Mouse (Mus musculus) midbrain, postnatal 0 days (tissue): ENCODE measurements around the gene Trim69. TPM values are rescaled to one million over a fixed set of nuclear protein-coding genes. Genes with fewer than 3 reads are reported as not detected.

ENCODE experiments used
- ATAC-seq: fragments of 200-750 bp; cut with Nextera tagmentation; 2 replicates; pipeline ENCODE4 v1.8.0; 2017; ENCODE audit warnings: moderate number of reproducible peaks, mild to moderate bottlenecking, moderate TSS enrichment, moderate library complexity; ENCODE audit not compliant: low FRiP score
- DNase-seq: peaks from one replicate; pipeline ENCODE4 v3.0.0-alpha.2; 2015; ENCODE audit warnings: low spot score
- H3K27ac ChIP-seq: fragments of 300-500 bp; sonication (generic); 2 replicates; pipeline ENCODE4 v1.5.1; 2014; ENCODE audit warnings: low read depth, mild to moderate bottlenecking, low read length, mixed read lengths
- H3K27me3 ChIP-seq: fragments of 300-500 bp; sonication (generic); 2 replicates; pipeline ENCODE4 v1.6.1; 2014; ENCODE audit warnings: low read length, control low read depth, mixed read lengths; ENCODE audit not compliant: insufficient read depth
- H3K36me3 ChIP-seq: fragments of 300-500 bp; sonication (generic); 2 replicates; pipeline ENCODE4 v1.6.1; 2014; ENCODE audit warnings: low read length, control low read depth, mixed read lengths; ENCODE audit not compliant: insufficient read depth
- H3K4me1 ChIP-seq: fragments of 300-500 bp; sonication (generic); 2 replicates; pipeline ENCODE4 v1.6.1; 2014; ENCODE audit warnings: mild to moderate bottlenecking, control low read depth, antibody characterized with exemption, low read length, mixed read lengths; ENCODE audit not compliant: insufficient read depth
- H3K4me2 ChIP-seq: fragments of 300-500 bp; sonication (generic); 2 replicates; pipeline ENCODE4 v1.6.1; 2014; ENCODE audit warnings: low read depth, mild to moderate bottlenecking, low read length, mixed read lengths; ENCODE audit not compliant: poor library complexity, severe bottlenecking
- H3K4me3 ChIP-seq: fragments of 300-500 bp; sonication (generic); 2 replicates; pipeline ENCODE4 v1.5.1; 2014; ENCODE audit warnings: low read depth, mild to moderate bottlenecking, low read length, moderate library complexity
- H3K9ac ChIP-seq: fragments of 300-500 bp; sonication (generic); replicated peaks from 2 replicates; pipeline ENCODE4 v1.6.1; 2014; ENCODE audit warnings: mild to moderate bottlenecking, low read length, moderate library complexity, mixed read lengths; ENCODE audit not compliant: poor library complexity, severe bottlenecking
- H3K9me3 ChIP-seq: fragments of 300-500 bp; sonication (generic); 2 replicates; pipeline ENCODE4 v1.6.1; 2016; ENCODE audit warnings: low read length, control low read depth
- CTCF ChIP-seq: IDR thresholded peaks from 2 replicates; pipeline ENCODE4 v1.5.1; 2016; ENCODE audit warnings: antibody characterized with exemption, mild to moderate bottlenecking
- WGBS: fragments of 180-500 bp; shearing (Covaris S2); extraction: QIAGEN DNeasy Blood & Tissue Kit; methylation state at CpG from one replicate; pipeline ENCODE4 v1.1.7; 2014; 5-methylcytosine and 5-hydroxymethylcytosine counted together
- polyA plus RNA-seq: library from polyadenylated mRNA; unstranded; fragments of >200 nt; fragmentation: Nextera tagmentation; extraction: Ambion mirVana; gene quantifications from 2 replicates; pipeline ENCODE4 v1.2.1, GENCODE M21; 2015
- total RNA-seq: library from RNA; depleted of rRNA; stranded (reverse); fragments of >200 nt; gene quantifications from 2 replicates; pipeline ENCODE4 v1.2.3, GENCODE M21; 2014

The Trim69 gene
- total and polyA plus RNA-seq, 2 experiments from 2014 or later: not detected

GRCm38 (mm10) chr2:122127635-122128034 lies 32.9 kb upstream of the Trim69 start:
- 94% methylated on average over 4 of the region's 4 CpGs for WGBS

GRCm38 (mm10) chr2:122132078-122132477 lies 28.4 kb upstream of the Trim69 start:
- WGBS: 94% methylated on average over 2 of the region's 2 CpGs
- TF ChIP-seq CTCF: no peak

More at GRCm38 (mm10) chr2:122127635-122128034, 32.9 kb upstream of the Trim69 start:
- H3K27ac ChIP-seq: no peak overlapping the region
- H3K4me1 ChIP-seq: no peaks in the 10 kb centered on the region
- H3K27me3 ChIP-seq: no peaks in the 10 kb centered on the region
- H3K9ac ChIP-seq: no peak overlapping the region
- no peak for ATAC-seq
- no peak for TF ChIP-seq CTCF
- no peaks in the 10 kb centered on the region for H3K36me3 ChIP-seq
- H3K4me2 ChIP-seq: no peak overlapping the region
- DNase-seq: no peak
- H3K4me3 ChIP-seq: no peak overlapping the region
- no peaks in the 10 kb centered on the region for H3K9me3 ChIP-seq

GRCm38 (mm10) chr2:122132618-122133017 lies 27.9 kb upstream of the Trim69 start:
- Histone ChIP-seq H3K36me3 (no peaks in the 10 kb centered on the region), H3K4me1 (no peaks in the 10 kb centered on the region), H3K4me3 (no peak overlapping the region), H3K4me2 (no peak overlapping the region), H3K9ac (no peak overlapping the region), H3K27me3 (no peaks in the 10 kb centered on the region), H3K27ac (no peak overlapping the region), H3K9me3 (no peaks in the 10 kb centered on the region)
- WGBS: 78% methylated on average over 2 of the region's 2 CpGs
- TF ChIP-seq CTCF: no peak
- no peak for ATAC-seq
- no peak for DNase-seq

More at GRCm38 (mm10) chr2:122132078-122132477, 28.4 kb upstream of the Trim69 start:
- ATAC-seq: no peak
- Histone ChIP-seq H3K27me3 (no peaks in the 10 kb centered on the region), H3K9me3 (no peaks in the 10 kb centered on the region), H3K4me2 (no peak overlapping the region), H3K4me3 (no peak overlapping the region), H3K4me1 (no peaks in the 10 kb centered on the region), H3K27ac (no peak overlapping the region), H3K9ac (no peak overlapping the region), H3K36me3 (no peaks in the 10 kb centered on the region)
- no peak for DNase-seq

GRCm38 (mm10) chr2:122137839-122138465 lies 22.5 kb upstream of the Trim69 start:
- H3K4me3 ChIP-seq: no peak overlapping the region
- DNase-seq: no peak
- no peaks in the 10 kb centered on the region for H3K4me1 ChIP-seq
- H3K36me3 ChIP-seq: no peaks in the 10 kb centered on the region
- H3K27ac ChIP-seq: no peak overlapping the region
- 71% methylated on average over 5 of the region's 5 CpGs for WGBS
- no peak for ATAC-seq
- no peaks in the 10 kb centered on the region for H3K9me3 ChIP-seq
- H3K27me3 ChIP-seq: no peaks in the 10 kb centered on the region
- no peak for TF ChIP-seq CTCF
- no peak overlapping the region for H3K9ac ChIP-seq
- H3K4me2 ChIP-seq: no peak overlapping the region

- Histone ChIP-seq H3K27ac (no peak overlapping the region), H3K9ac (no peak overlapping the region), H3K36me3 (no peaks in the 10 kb centered on the region), H3K4me2 (no peak overlapping the region), H3K4me1 (no peaks in the 10 kb centered on the region), H3K27me3 (no peaks in the 10 kb centered on the region), H3K4me3 (no peak overlapping the region), H3K9me3 (no peaks in the 10 kb centered on the region)
- TF ChIP-seq CTCF: no peak
- ATAC-seq: no peak
- WGBS: 86% methylated on average over 2 of the region's 2 CpGs
- DNase-seq: no peak
Observed at GRCm38 (mm10) chr2:122140815-122141214, 19.7 kb upstream of the Trim69 start.

- Histone ChIP-seq H3K4me3 (no peak overlapping the region), H3K27me3 (no peaks in the 10 kb centered on the region), H3K36me3 (no peaks in the 10 kb centered on the region), H3K27ac (no peak overlapping the region), H3K4me1 (no peaks in the 10 kb centered on the region), H3K9ac (no peak overlapping the region), H3K9me3 (no peaks in the 10 kb centered on the region), H3K4me2 (no peak overlapping the region)
- WGBS: 77% methylated on average over 5 of the region's 5 CpGs
- DNase-seq (no peak), ATAC-seq (no peak)
- TF ChIP-seq CTCF: no peak
Observed at GRCm38 (mm10) chr2:122141332-122141967, 19.1 kb upstream of the Trim69 start.
